Mouse (Mus musculus) spleen, postnatal 10 days (tissue): ENCODE results near the gene Egln1.

Experiments
- DNase-seq, 2 experiments: peaks; one replicate each; pipeline ENCODE4 v3.0.0; 2021 to 2022; ENCODE audit warnings: low spot score in 2 of 2

The Egln1 gene

DNA sequence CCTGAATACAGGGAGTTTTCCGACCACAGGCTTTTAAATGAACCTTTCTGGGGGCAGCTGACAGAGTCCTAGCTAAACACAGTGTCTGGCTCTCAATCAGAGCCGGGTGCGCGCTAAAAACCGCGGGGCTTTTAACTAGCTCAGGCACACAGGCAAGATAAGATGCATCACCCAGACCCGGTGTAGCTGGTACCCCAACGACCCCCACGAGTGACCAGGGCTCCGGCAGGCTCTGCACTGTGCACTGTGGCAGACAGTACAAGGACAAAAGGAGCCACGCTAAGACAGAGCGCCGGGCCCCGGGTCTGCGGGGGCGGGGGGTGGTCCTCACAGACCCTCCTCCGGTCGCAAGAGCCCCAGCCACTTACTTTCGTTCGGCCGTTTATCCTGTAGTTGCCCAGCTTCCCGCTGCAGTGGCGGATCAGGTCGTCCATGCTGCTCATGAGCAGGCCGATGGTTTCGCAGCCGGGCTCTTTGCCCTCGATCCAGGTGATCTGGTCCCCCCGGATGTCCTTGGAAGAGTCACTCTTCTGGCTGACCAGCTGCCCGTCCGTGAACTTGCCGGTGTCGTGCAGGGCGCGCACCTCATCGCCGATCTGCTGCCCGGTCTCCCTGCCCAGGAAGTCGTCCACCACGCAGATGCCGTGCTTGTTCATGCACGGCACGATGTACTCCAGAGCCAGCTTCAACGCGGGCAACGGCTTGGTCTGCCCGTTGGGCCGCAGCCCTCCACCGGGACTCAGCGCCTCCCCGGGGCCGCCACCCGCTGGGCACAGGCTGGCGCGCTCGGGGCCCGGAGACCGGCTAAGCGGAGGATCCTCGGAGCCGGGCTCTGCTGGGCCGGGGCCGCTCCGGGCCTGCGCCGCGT lies 1.0 kb downstream of the Egln1 start:
- DNase-seq: peak; percentile 55 to 56

DNA sequence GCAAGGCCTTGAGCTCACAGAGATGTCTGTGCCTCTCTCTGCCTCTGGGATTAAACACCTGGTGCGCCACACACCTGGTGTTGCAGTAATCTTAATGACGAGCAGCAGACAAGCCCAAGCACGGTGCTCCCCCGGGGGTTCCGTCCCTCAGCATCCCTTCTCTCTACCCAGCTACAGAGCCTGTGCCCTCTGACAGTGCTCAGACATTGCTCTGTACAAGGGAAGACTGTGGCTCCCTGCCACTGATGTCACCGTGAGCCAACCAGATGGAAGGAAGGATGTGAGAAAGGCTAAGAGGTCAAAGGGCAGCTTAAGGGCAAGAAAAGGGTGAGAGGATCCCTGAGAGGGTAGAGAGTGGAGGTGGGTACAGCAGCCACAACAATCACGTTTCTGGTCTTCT lies 4.7 kb downstream of the Egln1 start:
- DNase-seq: no peak

DNA sequence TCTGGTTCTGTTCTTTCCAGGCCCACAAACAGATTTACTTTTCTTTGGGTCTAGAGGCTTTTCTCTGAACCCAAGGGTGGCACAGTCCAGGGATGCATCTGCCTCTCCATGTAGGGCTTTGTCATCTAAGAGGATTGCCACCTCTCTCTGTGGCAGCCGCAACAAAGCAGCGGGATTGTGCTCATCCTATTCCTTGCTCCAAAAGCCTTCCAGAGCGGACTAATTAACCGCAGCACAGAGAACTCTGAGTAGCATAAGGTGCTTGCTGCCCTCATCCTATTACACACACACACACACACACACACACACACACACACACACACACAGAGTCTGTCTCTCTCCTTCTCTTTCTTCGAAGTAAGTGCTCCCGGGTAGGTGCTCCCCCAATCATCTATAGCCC lies 5.3 kb downstream of the Egln1 start:
- no peak for DNase-seq

- no peak for DNase-seq
Observed at GRCm38 (mm10) chr8:124937293-124937692, 11.8 kb downstream of the Egln1 start.

GRCm38 (mm10) chr8:124936699-124937098 lies 12.4 kb downstream of the Egln1 start:
- no peak for DNase-seq

DNA sequence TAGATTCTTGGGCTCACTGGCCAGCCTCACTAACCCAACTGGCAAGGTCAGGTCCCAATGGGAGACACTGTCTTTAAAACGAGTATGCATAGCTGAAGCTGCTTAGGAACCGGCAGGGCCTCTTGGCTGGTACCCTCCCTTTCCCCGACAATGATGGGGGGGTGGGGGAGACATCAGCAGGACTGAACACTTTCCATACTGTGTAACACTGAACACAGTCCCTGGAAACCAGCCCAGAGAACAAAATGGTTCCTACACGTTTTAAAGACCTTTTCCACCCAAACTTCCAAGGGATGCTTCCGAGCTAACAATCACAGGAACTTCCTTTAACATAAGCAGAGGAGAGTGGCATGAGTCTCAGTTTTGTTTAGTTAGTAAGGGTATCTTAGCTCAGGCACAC lies 14.0 kb downstream of the Egln1 start:
- no peak for DNase-seq

DNA sequence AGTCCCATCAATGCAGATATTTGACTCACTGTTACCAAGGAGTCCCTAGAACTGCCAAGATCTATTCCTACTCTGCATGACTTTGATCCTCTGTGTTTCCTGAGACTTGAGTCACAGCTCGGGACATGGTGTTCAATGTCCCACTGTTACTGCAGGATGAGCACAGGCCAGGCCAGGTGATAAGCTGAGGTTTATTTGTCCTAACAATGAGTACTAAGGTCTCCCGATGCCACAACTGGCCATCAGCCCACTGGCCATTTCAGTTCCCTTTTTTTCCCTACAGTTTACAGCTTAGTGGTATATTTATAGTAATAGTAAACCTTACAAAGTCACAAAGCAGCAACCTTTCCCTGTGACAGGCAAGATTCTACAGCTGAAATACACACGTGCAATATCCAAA lies 16.7 kb downstream of the Egln1 start:
- no peak for DNase-seq

DNA sequence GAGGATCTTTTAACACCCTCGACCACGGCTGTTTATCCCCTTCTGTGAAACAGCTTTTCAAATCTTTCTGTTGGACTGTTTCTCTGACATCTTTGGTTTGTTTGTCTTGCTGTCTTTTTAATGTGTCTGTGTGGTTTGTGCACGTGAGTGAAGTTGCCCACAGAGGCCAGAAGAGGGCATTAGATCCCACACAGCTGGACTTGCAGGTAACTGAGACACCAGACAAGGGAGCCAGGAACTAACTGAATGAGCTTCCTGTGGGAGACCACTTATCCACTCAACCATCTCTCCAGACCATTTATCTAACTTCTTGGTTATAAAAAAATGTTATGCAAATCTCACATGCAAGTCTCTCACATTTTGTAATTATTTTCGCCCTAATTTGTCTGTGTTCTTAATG lies 18.5 kb downstream of the Egln1 start:
- no peak for DNase-seq

DNA sequence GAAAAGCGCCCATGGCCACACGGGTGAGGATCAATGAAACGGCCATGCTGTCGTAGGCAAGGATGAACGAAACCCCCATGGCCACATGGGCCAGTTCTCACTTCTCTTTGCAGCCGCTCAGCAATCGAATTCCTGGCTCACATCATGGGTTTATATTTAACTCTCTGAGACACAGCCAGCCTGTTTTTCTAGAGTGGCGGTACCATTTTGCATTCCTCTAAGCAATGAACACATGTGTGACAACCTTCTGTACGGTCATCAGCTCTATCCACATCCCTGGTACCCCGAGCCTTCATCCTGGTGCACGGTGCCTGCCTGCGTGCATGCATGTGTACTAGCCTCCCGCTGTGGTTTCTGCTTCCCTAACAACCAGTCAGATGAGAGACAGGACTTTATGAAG lies 19.0 kb downstream of the Egln1 start:
- no peak for DNase-seq

- no peak for DNase-seq
Observed at GRCm38 (mm10) chr8:124929006-124929405, 20.1 kb downstream of the Egln1 start.

DNA sequence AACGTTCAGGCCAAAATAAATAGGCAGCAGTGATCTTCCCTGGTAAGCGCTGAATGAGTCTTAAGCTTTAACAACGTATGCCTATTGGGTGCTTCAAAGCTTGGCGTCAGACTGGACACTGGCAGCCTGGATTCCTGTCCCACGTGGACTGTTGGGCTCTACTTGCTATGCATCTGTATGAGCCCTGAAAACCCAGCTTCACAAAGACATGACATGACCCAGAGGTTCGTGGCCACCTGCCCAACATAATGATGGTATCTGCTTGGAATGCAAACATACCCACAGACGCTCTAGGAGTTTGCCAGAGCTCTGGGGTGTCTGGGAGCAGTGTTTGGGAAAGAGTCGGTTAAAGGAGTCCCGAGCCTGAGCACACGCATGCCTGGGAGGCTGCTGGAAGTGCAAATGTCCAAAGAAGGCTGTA lies 22.8 kb downstream of the Egln1 start:
- no peak for DNase-seq

- peak in 1 of 2 experiments; percentile 38 for DNase-seq
Observed at GRCm38 (mm10) chr8:124925544-124926266, 23.4 kb downstream of the Egln1 start.

- no peak for DNase-seq
Observed at GRCm38 (mm10) chr8:124923971-124924652, 25.0 kb downstream of the Egln1 start.

DNA sequence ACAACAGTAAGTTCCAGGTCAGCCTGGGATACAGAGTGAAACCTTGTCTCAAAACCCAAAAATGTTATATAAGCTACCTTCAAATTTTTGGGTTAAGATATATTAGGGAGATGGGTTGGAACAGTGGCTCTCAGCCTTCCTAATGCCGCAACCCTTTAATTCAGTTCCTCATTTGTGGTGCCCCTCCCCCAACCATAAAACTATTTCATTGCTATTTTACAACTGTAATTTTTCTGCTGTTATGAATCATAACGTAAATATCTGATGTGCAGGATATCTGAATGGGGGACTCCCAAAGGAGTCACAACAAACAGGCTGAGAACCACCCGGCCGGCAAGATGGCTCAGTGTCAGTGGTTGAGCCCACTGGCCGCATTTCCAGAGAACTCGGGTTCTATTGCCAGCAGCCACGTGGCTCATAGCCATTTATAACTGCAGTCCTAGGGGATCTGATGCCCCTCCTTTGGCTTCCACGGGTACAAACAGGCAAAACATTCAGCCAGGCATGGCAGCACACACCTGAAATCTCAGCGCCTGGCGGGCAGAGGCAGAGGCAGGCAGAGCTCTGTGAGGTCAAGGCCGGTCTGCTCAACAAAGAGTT lies 26.5 kb downstream of the Egln1 start:
- DNase-seq: no peak

- DNase-seq: no peak
Observed at GRCm38 (mm10) chr8:124921369-124922279, 27.5 kb downstream of the Egln1 start.

GRCm38 (mm10) chr8:124917741-124918484 lies 31.2 kb downstream of the Egln1 start:
- DNase-seq: no peak

DNA sequence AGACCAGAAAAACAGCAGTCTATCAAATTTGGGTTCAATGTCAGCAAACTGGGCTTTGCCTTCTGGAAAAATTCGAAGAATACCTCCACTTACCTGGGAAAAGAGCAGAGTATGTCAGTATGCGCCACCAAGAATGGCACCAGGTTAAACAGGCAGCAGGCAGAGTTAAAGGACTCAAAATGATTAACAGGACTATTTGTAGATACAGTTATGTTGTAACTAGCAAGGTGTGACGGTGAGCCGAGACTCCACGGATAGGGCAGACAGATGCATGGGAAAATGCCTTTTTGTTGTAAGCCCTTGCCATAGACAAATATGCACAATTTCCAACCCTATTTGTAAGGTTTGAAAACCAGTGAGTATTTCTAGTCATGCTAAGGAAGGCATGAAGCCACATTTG lies 35.1 kb downstream of the Egln1 start:
- no peak for DNase-seq

GRCm38 (mm10) chr8:124911938-124912872 lies 36.9 kb downstream of the Egln1 start:
- no peak for DNase-seq

GRCm38 (mm10) chr8:124910349-124910748 lies 38.8 kb downstream of the Egln1 start:
- DNase-seq: no peak
